Mouse (Mus musculus) gastrocnemius, adult 8-10 months (tissue): ENCODE measurements at regions not wholly inside any gene's neighbourhood (a gene's known extent, or its start where the extent isn't known, plus 50 kb on each side); places are given as distances from the start of the nearest gene placed in this dataset.

Experiments used
- DNase-seq, 2 experiments: peaks; one replicate each; pipeline ENCODE4 v3.0.0; 2022; ENCODE audit warnings: low spot score in 2 of 2

- no peak for DNase-seq
Measured at GRCm38 (mm10) chr15:86737945-86738344, 523.7 kb downstream of the Tbc1d22a start.

- DNase-seq: no peak
Measured at GRCm38 (mm10) chr15:86738356-86738755, 524.1 kb downstream of the Tbc1d22a start.

- DNase-seq: no peak
Measured at GRCm38 (mm10) chr15:86738776-86739175, 524.5 kb downstream of the Tbc1d22a start.

- DNase-seq: no peak
Measured at GRCm38 (mm10) chr15:86751436-86752136, 537.3 kb downstream of the Tbc1d22a start.

GRCm38 (mm10) chr15:86763581-86764375 is 549.5 kb downstream of the Tbc1d22a start:
- DNase-seq: no peak

- no peak for DNase-seq
Measured at GRCm38 (mm10) chr15:86767623-86768022, 553.4 kb downstream of the Tbc1d22a start.

GRCm38 (mm10) chr15:86773041-86773440 is 558.8 kb downstream of the Tbc1d22a start:
- DNase-seq: no peak

GRCm38 (mm10) chr15:86777998-86778397 is 563.7 kb downstream of the Tbc1d22a start:
- no peak for DNase-seq

GRCm38 (mm10) chr15:86781160-86781559 is 566.9 kb downstream of the Tbc1d22a start:
- DNase-seq: no peak

GRCm38 (mm10) chr15:86794716-86795115 is 580.5 kb downstream of the Tbc1d22a start:
- DNase-seq: no peak

GRCm38 (mm10) chr15:86798474-86799178 is 584.4 kb downstream of the Tbc1d22a start:
- DNase-seq: no peak

- DNase-seq: no peak
Measured at GRCm38 (mm10) chr15:86807296-86808080, 593.2 kb downstream of the Tbc1d22a start.

- no peak for DNase-seq
Measured at GRCm38 (mm10) chr15:86811821-86812220, 597.6 kb downstream of the Tbc1d22a start.

- no peak for DNase-seq
Measured at GRCm38 (mm10) chr15:86814808-86815421, 600.7 kb downstream of the Tbc1d22a start.

GRCm38 (mm10) chr15:86835996-86836395 is 621.7 kb downstream of the Tbc1d22a start:
- no peak for DNase-seq

- no peak for DNase-seq
Measured at GRCm38 (mm10) chr15:86852161-86852870, 638.1 kb downstream of the Tbc1d22a start.

GRCm38 (mm10) chr15:86858356-86858906 is 644.2 kb downstream of the Tbc1d22a start:
- no peak for DNase-seq

GRCm38 (mm10) chr15:86875721-86876309 is 661.6 kb downstream of the Tbc1d22a start:
- no peak for DNase-seq

GRCm38 (mm10) chr15:86896974-86897373 is 647.1 kb upstream of the Fam19a5 start:
- no peak for DNase-seq

GRCm38 (mm10) chr15:86899961-86900360 is 644.1 kb upstream of the Fam19a5 start:
- DNase-seq: no peak
